8 mouse cellular contexts compared by ENCODE assay signal in the genomic region with DNA sequence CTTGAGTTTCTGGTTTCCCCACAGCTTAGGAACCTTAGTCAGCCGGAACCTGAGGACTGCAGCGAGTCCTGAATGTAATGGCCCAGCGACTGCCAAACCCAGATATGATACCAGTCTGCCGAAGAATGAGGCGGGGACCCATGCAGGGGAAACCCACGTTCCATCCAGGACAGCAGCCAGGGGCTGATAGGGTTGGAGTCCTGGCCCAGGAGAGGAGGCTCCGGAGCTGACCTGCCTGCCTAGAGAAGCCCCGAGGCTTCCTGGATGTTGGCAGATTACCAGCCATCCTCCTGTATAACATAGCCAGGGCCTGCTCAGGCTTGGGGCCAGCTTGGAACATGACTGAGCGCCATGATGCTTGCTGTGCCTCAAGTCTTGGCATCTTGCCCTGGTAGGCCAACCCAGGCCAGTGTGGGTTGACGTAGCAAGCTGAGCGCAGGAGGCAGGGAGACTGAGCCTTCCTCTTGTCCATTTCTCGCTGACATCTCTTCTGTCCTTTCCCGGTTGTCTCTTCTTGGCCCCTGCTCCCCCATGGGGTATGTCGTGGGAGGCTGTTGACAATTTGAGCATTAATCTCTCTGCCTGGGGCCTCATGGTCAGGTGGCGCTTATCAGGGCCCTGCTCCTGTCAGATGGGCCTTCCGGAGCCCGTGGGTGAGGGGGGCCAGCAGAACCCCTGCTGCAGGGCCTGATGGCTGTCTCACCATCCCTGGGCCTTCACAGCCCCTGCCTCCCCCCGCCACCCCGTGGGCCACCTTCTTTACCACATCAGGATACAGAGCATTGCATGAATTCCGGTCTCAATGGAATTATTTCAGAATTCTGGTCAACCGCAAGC. TPM values are rescaled to one million over a fixed set of nuclear protein-coding genes. Genes with fewer than 3 reads are reported as not detected.
DNase-seq lines count a peak whose midpoint lies in the region; ATAC-seq and TF ChIP-seq lines count a peak whose summit lies in the region.
"Had no signal": no experiment of that assay in that cellular context is flagged by ENCODE, and none has a peak within 500 bp of the region (broad histone marks: within the 10 kb centered on the region; RNA-seq: fewer than 3 reads in every experiment).

No protein-coding gene starts in this region.

- H3K36me3 ChIP-seq in liver, postnatal 0 days (replicated peaks; ENCODE audit: insufficient read depth, low read length), result no peaks in the 10 kb centered on the region

- peak overlapping the region; percentile 78 for H3K27ac ChIP-seq in liver, postnatal 0 days (ENCODE audit: low read depth)

- TF ChIP-seq EP300 in liver, postnatal 0 days (IDR thresholded peaks at IDR 0.05; ENCODE audit: low read depth), result peak; percentile 53; the same call in 1 of the 2 replicates

- no peaks in the 10 kb centered on the region for H3K27me3 ChIP-seq in liver, postnatal 0 days (ENCODE audit: insufficient read depth, low read length)

- H3K9ac ChIP-seq in liver, postnatal 0 days (replicated peaks), result 0 out of 2 replicates have a peak overlapping the region, but pooled peaks have one; percentile 21

- H3K4me3 ChIP-seq in liver, postnatal 0 days (ENCODE audit: low read depth, low read length), result no peak overlapping the region
- H3K4me3 ChIP-seq: myocyte had no signal

- 0 out of 2 replicates have a peak, but pooled peaks cover 3% of the 10 kb centered on the region for H3K9me3 ChIP-seq in liver, postnatal 0 days (ENCODE audit: low read length)

- TF ChIP-seq CTCF in liver, postnatal 0 days (IDR thresholded peaks at IDR 0.05; ENCODE audit: low read depth), result no peak

- ATAC-seq in liver, postnatal 0 days, result peak; percentile 82

- H3K4me1 ChIP-seq in liver, postnatal 0 days (ENCODE audit: insufficient read depth), result peaks cover 17% of the 10 kb centered on the region

- WGBS in liver, postnatal 0 days (ENCODE audit: insufficient replicate concordance), result 45% methylated on average over 21 of the region's 21 CpGs

- peak; percentile 33 for DNase-seq in ovary, postnatal 36 days (ENCODE audit: low spot score)
- no peak for DNase-seq in ovary, postnatal 10 days (ENCODE audit: low spot score)
- DNase-seq in cerebellum, adult 8-10 months, result peak; percentile 76
- peak; percentile 73 to 75 for DNase-seq in heart, postnatal 10 days
- DNase-seq in liver, postnatal 0 days, result peak; percentile 58
- DNase-seq in gastrocnemius, adult 8-10 months (ENCODE audit: low spot score in 2 of 2), result no peak
- no peak for DNase-seq in gastrocnemius, postnatal 14 days

- peak overlapping the region; percentile 51 for H3K4me2 ChIP-seq in liver, postnatal 0 days (ENCODE audit: low read depth, low read length)

- intact Hi-C loops in heart, postnatal 10 days (cut with DNase I), result no loop called here
- intact Hi-C loops in gastrocnemius, postnatal 14 days (cut with DNase I; ENCODE audit: low total_unique reads), result loop anchor here (10.0 kb wide), 1 partner anchor 318 kb away; no protein-coding TSS in a partner anchor

RNA-seq across cellular contexts. Expression of a gene that starts 32.3 kb away (rescaled TPM):
- 100 to 1,000 TPM; 111 to 128 TPM for total RNA-seq in heart, postnatal 10 days (2021)
- 102 and 112 TPM in 2 replicates for polyA plus RNA-seq in liver, postnatal 0 days (2015; fragmentation: Nextera tagmentation; extraction: Ambion mirVana)
- total RNA-seq in gastrocnemius, adult 8-10 months (2022), result 100 to 1,000 TPM in 1 of 4 experiments, 10 to 100 TPM in 3; 67.2 to 101 (median 85.6) TPM
- 10 to 100 TPM; 65.9 to 75.8 TPM for total RNA-seq in gastrocnemius, postnatal 14 days (2021)

Comparison
In these comparisons a context has a peak if more than half of its experiments do, and no peak if none do; other contexts are left out.
1. DNase-seq: peak in ovary, postnatal 36 days (single experiment), cerebellum, adult 8-10 months (single experiment), heart, postnatal 10 days (2 of 2) and liver, postnatal 0 days (single experiment); none in ovary, postnatal 10 days (single experiment), gastrocnemius, adult 8-10 months (0 of 2) and gastrocnemius, postnatal 14 days (single experiment).